Mouse (Mus musculus) neural tube, embryonic 13.5 days (tissue): ENCODE measurements around the gene Nup214. TPM values are rescaled to one million over a fixed set of nuclear protein-coding genes. Genes with fewer than 3 reads are reported as not detected.

ENCODE experiments used
- ATAC-seq: fragments of 200-750 bp; cut with Nextera tagmentation; 2 replicates; pipeline ENCODE4 v1.8.0; 2017; ENCODE audit warnings: low read depth, mild to moderate bottlenecking, moderate TSS enrichment, moderate library complexity
- H3K27ac ChIP-seq: fragments of 300-500 bp; sonication (generic); replicated peaks from 2 replicates; pipeline ENCODE4 v1.5.1; 2015; ENCODE audit warnings: moderate library complexity, mild to moderate bottlenecking, inconsistent platforms
- H3K27me3 ChIP-seq: fragments of 300-500 bp; sonication (generic); 2 replicates; pipeline ENCODE4 v1.6.1; 2015; ENCODE audit warnings: mild to moderate bottlenecking, inconsistent platforms
- H3K36me3 ChIP-seq: fragments of 300-500 bp; sonication (generic); 2 replicates; pipeline ENCODE4 v1.6.1; 2015; ENCODE audit warnings: mild to moderate bottlenecking, inconsistent platforms
- H3K4me1 ChIP-seq: fragments of 300-500 bp; sonication (generic); replicated peaks from 2 replicates; pipeline ENCODE4 v1.6.1; 2015; ENCODE audit warnings: inconsistent platforms
- H3K4me2 ChIP-seq: fragments of 300-500 bp; sonication (generic); 2 replicates; pipeline ENCODE4 v1.6.1; 2015; ENCODE audit warnings: inconsistent platforms, mild to moderate bottlenecking, moderate library complexity
- H3K4me3 ChIP-seq: fragments of 300-500 bp; sonication (generic); 2 replicates; pipeline ENCODE4 v1.5.1; 2015; ENCODE audit warnings: mild to moderate bottlenecking, inconsistent platforms
- H3K9ac ChIP-seq: fragments of 300-500 bp; sonication (generic); 2 replicates; pipeline ENCODE4 v1.6.1; 2015; ENCODE audit warnings: moderate library complexity, mild to moderate bottlenecking, inconsistent platforms
- H3K9me3 ChIP-seq: fragments of 300-500 bp; sonication (generic); 2 replicates; pipeline ENCODE4 v1.6.1; 2016; ENCODE audit warnings: inconsistent platforms
- WGBS: fragments of 180-500 bp; shearing (Covaris S2); methylation state at CpG from one replicate; pipeline ENCODE4 v1.1.7; 2015; 5-methylcytosine and 5-hydroxymethylcytosine counted together
- microRNA-seq: library from miRNA; unstranded; fragments of <30 nt; microRNA quantifications from one replicate; pipeline ENCODE4, GENCODE M21; 2016
- polyA plus RNA-seq: library from polyadenylated mRNA; unstranded; fragments of >200 nt; fragmentation: Nextera tagmentation; extraction: Ambion mirVana; gene quantifications from 2 replicates; pipeline ENCODE4 v1.2.1, GENCODE M21; 2015

Gene Nup214
- polyA plus RNA-seq, 1 experiment from 2014 or later = 74.5 TPM

- H3K36me3 ChIP-seq = no peaks in the 10 kb centered on the region
- 45% methylated on average over 2 of the region's 2 CpGs for WGBS
- H3K9me3 ChIP-seq = no peaks in the 10 kb centered on the region
- ATAC-seq = no peak
- H3K4me2 ChIP-seq = no peak overlapping the region
- H3K4me1 ChIP-seq = peaks cover 17% of the 10 kb centered on the region
- H3K27ac ChIP-seq = no peak overlapping the region
- H3K9ac ChIP-seq = no peak overlapping the region
- H3K4me3 ChIP-seq = no peak overlapping the region
- peaks cover 54% of the 10 kb centered on the region for H3K27me3 ChIP-seq
Observed at GRCm38 (mm10) chr2:32090145-32090544, 115.9 kb downstream of the Nup214 start.

GRCm38 (mm10) chr2:32091956-32092355, 117.7 kb downstream of the Nup214 start:
- WGBS = 65% methylated on average over 3 of the region's 3 CpGs
- no peak overlapping the region for H3K9ac ChIP-seq
- H3K4me1 ChIP-seq = peaks cover 34% of the 10 kb centered on the region
- no peak overlapping the region for H3K4me3 ChIP-seq
- no peaks in the 10 kb centered on the region for H3K36me3 ChIP-seq
- no peak overlapping the region for H3K4me2 ChIP-seq
- H3K27me3 ChIP-seq = peaks cover 36% of the 10 kb centered on the region
- no peak for ATAC-seq
- no peak overlapping the region for H3K27ac ChIP-seq
- no peaks in the 10 kb centered on the region for H3K9me3 ChIP-seq

GRCm38 (mm10) chr2:32094001-32094707, 119.9 kb downstream of the Nup214 start:
- H3K9ac ChIP-seq = no peak overlapping the region
- no peak overlapping the region for H3K4me3 ChIP-seq
- no peak for ATAC-seq
- no peak overlapping the region for H3K4me2 ChIP-seq
- H3K4me1 ChIP-seq = peaks cover 30% of the 10 kb centered on the region
- no peaks in the 10 kb centered on the region for H3K9me3 ChIP-seq
- 89% methylated on average over 7 of the region's 7 CpGs for WGBS
- H3K27me3 ChIP-seq = peaks cover 15% of the 10 kb centered on the region
- H3K36me3 ChIP-seq = 0 out of 2 replicates have a peak, but pooled peaks cover 8% of the 10 kb centered on the region
- H3K27ac ChIP-seq = no peak overlapping the region

- Histone ChIP-seq H3K4me3 (peak within 1 kb of the TSS; percentile 49), H3K9me3 (no peaks in the 10 kb centered on the region), H3K27ac (peak within 1 kb of the TSS; percentile 88), H3K27me3 (peaks cover 2% of the 10 kb centered on the region; the same call in 1 of the 2 replicates), H3K4me1 (peaks cover 28% of the 10 kb centered on the region), H3K4me2 (peak within 1 kb of the TSS; percentile 89), H3K9ac (peak within 1 kb of the TSS; percentile 83), H3K36me3 (peaks cover 21% of the 10 kb centered on the region)
- whole genome bisulfite sequencing = 29% methylated on average over 22 of the region's 22 CpGs
- ATAC-seq = peak; percentile 95
Observed at GRCm38 (mm10) chr2:32095351-32096121, 121.3 kb downstream of the Nup214 start, which contains the start of gene Plpp7. TSS of gene Plpp7 (plus strand) at chr2:32095528.

DNA sequence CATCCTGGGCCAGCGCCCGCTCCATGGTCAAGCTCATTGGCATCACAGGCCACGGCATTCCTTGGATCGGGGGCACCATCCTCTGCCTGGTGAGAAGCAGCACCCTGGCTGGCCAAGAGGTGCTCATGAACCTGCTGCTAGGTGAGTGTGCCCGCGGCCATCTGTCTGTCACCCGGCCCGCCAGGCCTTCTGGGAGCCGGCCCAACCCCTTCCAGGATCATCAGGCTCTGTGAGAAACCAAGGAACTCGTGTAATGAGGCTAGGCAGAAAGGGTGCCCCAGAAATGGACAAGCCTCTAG, 121.8 kb downstream of the Nup214 start:
- Histone ChIP-seq H3K4me2 (peak overlapping the region; percentile 89), H3K4me3 (peak overlapping the region; percentile 49), H3K9ac (peak overlapping the region; percentile 83), H3K27ac (peak overlapping the region; percentile 88), H3K27me3 (no peaks in the 10 kb centered on the region), H3K4me1 (peaks cover 28% of the 10 kb centered on the region), H3K9me3 (no peaks in the 10 kb centered on the region), H3K36me3 (peaks cover 26% of the 10 kb centered on the region)
- WGBS = 83% methylated on average over 10 of the region's 10 CpGs
- ATAC-seq = peak; percentile 24; the same call in 1 of the 2 replicates

- H3K36me3 ChIP-seq = peaks cover 28% of the 10 kb centered on the region
- no peaks in the 10 kb centered on the region for H3K9me3 ChIP-seq
- no peak overlapping the region for H3K4me3 ChIP-seq
- H3K9ac ChIP-seq = no peak overlapping the region
- peaks cover 34% of the 10 kb centered on the region for H3K4me1 ChIP-seq
- no peaks in the 10 kb centered on the region for H3K27me3 ChIP-seq
- H3K4me2 ChIP-seq = no peak overlapping the region
- no peak overlapping the region for H3K27ac ChIP-seq
- WGBS = 52% methylated on average over 5 of the region's 5 CpGs
- ATAC-seq = no peak
Observed at GRCm38 (mm10) chr2:32102944-32103343, 128.7 kb downstream of the Nup214 start.

DNA sequence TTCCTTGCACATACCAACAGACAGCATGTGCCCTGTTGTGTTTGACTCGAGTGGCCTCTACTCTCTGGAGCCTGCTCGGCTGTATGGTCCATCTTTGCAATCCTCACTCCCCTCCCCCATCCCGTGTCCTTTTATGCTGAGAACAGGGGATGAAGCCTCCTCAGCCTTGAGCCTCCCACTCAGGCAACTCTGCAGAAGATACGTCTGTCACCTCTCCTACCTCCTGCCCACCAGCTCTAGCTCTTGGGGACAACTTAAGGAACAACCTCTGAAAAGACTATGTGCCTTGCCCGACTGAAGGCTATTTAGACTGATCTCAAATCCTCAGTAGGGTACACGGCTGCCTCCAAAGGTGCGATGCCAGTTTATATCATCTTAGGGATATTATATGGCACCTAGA, 129.3 kb downstream of the Nup214 start:
- peaks cover 33% of the 10 kb centered on the region for H3K4me1 ChIP-seq
- H3K9me3 ChIP-seq = no peaks in the 10 kb centered on the region
- no peak overlapping the region for H3K9ac ChIP-seq
- 75% methylated on average over 7 of the region's 7 CpGs for WGBS
- H3K27ac ChIP-seq = no peak overlapping the region
- no peaks in the 10 kb centered on the region for H3K27me3 ChIP-seq
- ATAC-seq = no peak
- H3K36me3 ChIP-seq = peaks cover 28% of the 10 kb centered on the region
- H3K4me2 ChIP-seq = no peak overlapping the region
- no peak overlapping the region for H3K4me3 ChIP-seq

Small RNAs within 50 kb of the gene (microRNA-seq; reads per million reads assigned to microRNA genes)
- gene Mir7674 = not detected

Other genes with a start within 250 kb of the Nup214 start
- 0.13 TPM in 1 of 2 replicates, not detected in the other for gene Qrfp, start 163.9 kb upstream of the Nup214 start, polyA plus RNA-seq
- 2.8 and 3.1 TPM in 2 replicates for gene Fibcd1, start 128.4 kb upstream of the Nup214 start, polyA plus RNA-seq
- 5.3 and 5.7 TPM in 2 replicates for gene Lamc3, start 87.1 kb upstream of the Nup214 start, polyA plus RNA-seq
- gene Aif1l, start 24.3 kb upstream of the Nup214 start, polyA plus RNA-seq = 23.1 and 29.1 TPM in 2 replicates
- 0.88 and 1.2 TPM in 2 replicates for gene Fam78a, start 110.4 kb downstream of the Nup214 start, polyA plus RNA-seq
- 22.6 and 24.1 TPM in 2 replicates for gene Plpp7, start 121.1 kb downstream of the Nup214 start, polyA plus RNA-seq
- 61.6 and 69.8 TPM in 2 replicates for gene Prrc2b, start 176.6 kb downstream of the Nup214 start, polyA plus RNA-seq